Mouse (Mus musculus) CH12F3 (cell line): ENCODE results near the gene Cox4i2.

ENCODE experiments used
- in situ Hi-C: fragments of 300-500 bp; cut with MboI; formaldehyde crosslinking; loops from 2 replicates; pipeline ENCODE4 v1.14.3; 2020; ENCODE audit warnings: low sequenced_read_pairs

Gene Cox4i2

GRCm38 (mm10) chr2:152766387-152767123, 12.6 kb downstream of the Cox4i2 start:
- in situ Hi-C loops = no loop called here

GRCm38 (mm10) chr2:152767618-152768271, 13.8 kb downstream of the Cox4i2 start:
- in situ Hi-C loops = no loop called here

- in situ Hi-C loops = no loop called here
These were observed 15.7 kb downstream of the Cox4i2 start for GRCm38 (mm10) chr2:152769677-152770076.

- in situ Hi-C loops = no loop called here
These were observed 17.6 kb downstream of the Cox4i2 start for GRCm38 (mm10) chr2:152771571-152771970.

- in situ Hi-C loops = no loop called here
These were observed 18.3 kb downstream of the Cox4i2 start for GRCm38 (mm10) chr2:152772231-152772630.

- in situ Hi-C loops = no loop called here
These were observed 21.4 kb downstream of the Cox4i2 start for GRCm38 (mm10) chr2:152775357-152775756.

GRCm38 (mm10) chr2:152776019-152776418, 22.0 kb downstream of the Cox4i2 start:
- in situ Hi-C loops = no loop called here

- in situ Hi-C loops = no loop called here
These were observed 22.5 kb downstream of the Cox4i2 start for GRCm38 (mm10) chr2:152776435-152776834.

- in situ Hi-C loops = no loop called here
These were observed 23.1 kb downstream of the Cox4i2 start for GRCm38 (mm10) chr2:152777081-152777480.

- in situ Hi-C loops = no loop called here
These were observed 26.5 kb downstream of the Cox4i2 start for GRCm38 (mm10) chr2:152780466-152780865.

- in situ Hi-C loops = no loop called here
These were observed 27.2 kb downstream of the Cox4i2 start for GRCm38 (mm10) chr2:152781031-152781711.

- in situ Hi-C loops = no loop called here
These were observed 28.7 kb downstream of the Cox4i2 start for GRCm38 (mm10) chr2:152782656-152783055.

- in situ Hi-C loops = no loop called here
These were observed 29.3 kb downstream of the Cox4i2 start for GRCm38 (mm10) chr2:152783241-152783640.

- in situ Hi-C loops = no loop called here
These were observed 30.7 kb downstream of the Cox4i2 start for GRCm38 (mm10) chr2:152784640-152785039.

- in situ Hi-C loops = no loop called here
These were observed 31.7 kb downstream of the Cox4i2 start for GRCm38 (mm10) chr2:152785446-152786350.

- in situ Hi-C loops = no loop called here
These were observed 33.2 kb downstream of the Cox4i2 start for GRCm38 (mm10) chr2:152787136-152787535.

GRCm38 (mm10) chr2:152787543-152787942, 33.6 kb downstream of the Cox4i2 start:
- in situ Hi-C loops = no loop called here

GRCm38 (mm10) chr2:152788892-152789421, 35.0 kb downstream of the Cox4i2 start:
- in situ Hi-C loops = no loop called here

GRCm38 (mm10) chr2:152789591-152789999, 35.6 kb downstream of the Cox4i2 start:
- in situ Hi-C loops = no loop called here

- in situ Hi-C loops = no loop called here
These were observed 38.5 kb downstream of the Cox4i2 start for GRCm38 (mm10) chr2:152792461-152792860.

- in situ Hi-C loops = no loop called here
These were observed 39.4 kb downstream of the Cox4i2 start for GRCm38 (mm10) chr2:152793381-152793780.
